Mouse (Mus musculus) layer of hippocampus, adult 18-20 months (tissue): ENCODE results near the gene Cacnb1. TPM values are rescaled to one million over a fixed set of nuclear protein-coding genes. Genes with fewer than 3 reads are reported as not detected.

Source experiments
- DNase-seq, 2 experiments: peaks; one replicate each; pipeline ENCODE4 v3.0.0; 2022; ENCODE audit warnings: low spot score in 2 of 2
- total RNA-seq, 2 experiments: library from RNA; stranded (reverse); gene quantifications; 2 replicates each; pipeline ENCODE4 v1.2.3; 2021

Gene Cacnb1
- total RNA-seq, 2 experiments from 2014 or later = 148 to 155 TPM

GRCm38 (mm10) chr11:98016177-98016576 is 6.7 kb downstream of the Cacnb1 start:
- DNase-seq = no peak

GRCm38 (mm10) chr11:98012831-98013230 is 10.0 kb downstream of the Cacnb1 start:
- DNase-seq = no peak

GRCm38 (mm10) chr11:98011716-98012115 is 11.1 kb downstream of the Cacnb1 start:
- DNase-seq = no peak

GRCm38 (mm10) chr11:98008087-98008486 is 14.7 kb downstream of the Cacnb1 start:
- DNase-seq = no peak

- no peak for DNase-seq
Observed at GRCm38 (mm10) chr11:98005686-98006085, 17.1 kb downstream of the Cacnb1 start.

GRCm38 (mm10) chr11:98005076-98005475 is 17.8 kb downstream of the Cacnb1 start:
- no peak for DNase-seq

GRCm38 (mm10) chr11:98004161-98004560 is 18.7 kb downstream of the Cacnb1 start:
- peak in 1 of 2 experiments; percentile 65 for DNase-seq

- DNase-seq = no peak
Observed at GRCm38 (mm10) chr11:98003171-98003671, 19.6 kb downstream of the Cacnb1 start.

- DNase-seq = peak in 1 of 2 experiments; percentile 84
Observed at GRCm38 (mm10) chr11:98002627-98003026, 20.2 kb downstream of the Cacnb1 start.

GRCm38 (mm10) chr11:98001986-98002385 is 20.8 kb downstream of the Cacnb1 start:
- DNase-seq = no peak

GRCm38 (mm10) chr11:98001351-98001824 is 21.4 kb downstream of the Cacnb1 start:
- DNase-seq = no peak

GRCm38 (mm10) chr11:98000378-98001140 is 22.3 kb downstream of the Cacnb1 start:
- DNase-seq = no peak

- DNase-seq = no peak
Observed at GRCm38 (mm10) chr11:97999748-98000147, 23.1 kb downstream of the Cacnb1 start.

- DNase-seq = no peak
Observed at GRCm38 (mm10) chr11:97998898-97999608, 23.8 kb downstream of the Cacnb1 start.

GRCm38 (mm10) chr11:97998074-97998793 is 24.6 kb downstream of the Cacnb1 start:
- DNase-seq = no peak

- no peak for DNase-seq
Observed at GRCm38 (mm10) chr11:97997387-97997960, 25.4 kb downstream of the Cacnb1 start.

- DNase-seq = no peak
Observed at GRCm38 (mm10) chr11:97996691-97997090, 26.1 kb downstream of the Cacnb1 start.

GRCm38 (mm10) chr11:97995564-97996288 is 27.1 kb downstream of the Cacnb1 start, which contains the start of gene Arl5c:
Gene Arl5c (minus strand): TSS chr11:97996181.
- DNase-seq = no peak

GRCm38 (mm10) chr11:97994539-97995100 is 28.2 kb downstream of the Cacnb1 start:
- DNase-seq = peak in 1 of 2 experiments; percentile 80

- DNase-seq = peak; percentile 81 to 95
Observed at GRCm38 (mm10) chr11:97988530-97989096, 34.2 kb downstream of the Cacnb1 start.
